Mouse (Mus musculus) NIH3T3 (cell line): ENCODE measurements around the gene Cit.
A peak's percentile ranks its signal among the peaks of the same experiment; 100 is the strongest.

ENCODE experiments used
- DNase-seq: peaks from one replicate; pipeline ENCODE4 v3.0.0-alpha.2; 2012; ENCODE audit warnings: low read depth

Cit gene

GRCm38 (mm10) chr5:116009884-116010627, 165.0 kb downstream of the Cit start:
- DNase-seq, result peak; percentile 28

GRCm38 (mm10) chr5:116011700-116012099, 166.6 kb downstream of the Cit start:
- DNase-seq, result no peak

DNA sequence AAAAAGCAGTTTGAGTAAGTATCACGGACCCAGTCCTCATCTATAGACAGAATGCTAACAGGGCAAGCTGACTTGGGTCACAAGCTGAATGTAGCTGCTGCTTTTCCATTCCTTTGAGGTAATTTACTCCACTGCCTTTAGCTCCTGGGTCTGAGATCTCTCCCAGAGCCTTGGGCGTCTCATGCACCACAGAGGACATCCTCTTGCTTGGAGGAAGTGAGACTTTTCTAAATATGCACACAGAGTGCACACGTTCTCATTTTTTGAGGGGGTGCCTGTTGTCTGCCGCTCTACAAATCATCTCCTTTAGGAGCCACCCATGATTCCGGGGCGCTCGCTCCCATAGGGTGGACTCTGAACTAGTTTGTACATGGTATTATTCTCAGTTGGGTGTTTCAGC, 167.4 kb downstream of the Cit start:
- DNase-seq, result no peak

GRCm38 (mm10) chr5:116013821-116014220, 168.7 kb downstream of the Cit start:
- no peak for DNase-seq

- DNase-seq, result no peak
Measured at GRCm38 (mm10) chr5:116014237-116014636, 169.2 kb downstream of the Cit start.

DNA sequence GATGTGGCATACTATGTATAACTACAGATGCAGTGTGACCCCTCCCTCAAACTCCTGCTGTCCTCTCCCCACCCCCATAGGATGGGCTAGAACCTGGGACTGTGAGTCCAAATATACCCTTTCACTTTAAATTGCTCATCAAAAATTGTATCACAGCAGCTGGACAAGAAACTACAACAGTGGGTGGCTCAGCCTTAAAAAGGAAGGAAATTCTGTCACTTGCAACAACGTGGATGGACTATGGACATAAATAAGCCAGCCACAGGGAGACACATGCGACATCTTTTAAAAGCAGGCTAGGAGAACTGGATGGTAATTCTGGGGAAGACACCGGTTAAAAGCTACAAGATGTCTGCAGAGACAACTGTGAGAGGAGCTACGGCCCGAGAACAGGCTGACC, 171.5 kb downstream of the Cit start:
- no peak for DNase-seq

DNA sequence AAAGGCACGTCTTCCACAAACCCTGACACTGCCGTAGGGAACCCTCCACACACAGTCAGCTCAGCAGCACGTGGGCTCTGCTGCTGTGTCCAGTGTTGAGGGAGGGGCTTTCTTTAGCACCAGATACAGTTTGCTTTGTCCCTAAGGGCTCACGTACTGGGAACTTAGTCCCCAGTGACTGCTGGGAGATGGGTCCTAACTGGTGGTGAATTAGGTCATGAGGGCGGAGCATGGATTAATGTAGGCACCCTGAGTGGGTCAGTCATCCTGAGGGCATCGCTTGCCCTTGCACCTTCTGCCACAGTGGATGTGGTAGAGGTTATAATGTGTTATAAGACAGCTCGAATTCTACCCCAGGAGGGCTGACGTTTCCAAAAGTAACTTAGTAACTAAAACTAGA, 172.3 kb downstream of the Cit start:
- no peak for DNase-seq

DNA sequence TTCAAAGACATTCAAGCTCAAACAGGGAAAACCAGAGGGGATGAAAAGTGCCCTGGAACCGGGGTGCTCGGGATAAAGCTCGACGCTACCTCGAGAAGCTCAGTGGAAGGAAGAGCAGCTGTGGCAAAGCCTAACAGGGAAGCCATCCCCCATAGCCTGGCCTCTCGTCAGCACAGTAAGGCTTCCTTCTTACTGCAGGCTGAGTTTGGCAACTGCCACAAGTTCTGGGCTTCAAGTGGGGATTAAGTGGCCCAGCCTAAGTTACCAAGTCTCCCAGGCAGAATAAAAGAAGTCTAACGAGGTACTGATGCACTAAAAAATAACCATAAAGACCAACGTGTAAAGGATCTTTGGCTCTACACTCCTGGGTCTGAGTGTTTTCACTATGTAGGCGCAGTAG, 173.1 kb downstream of the Cit start:
- no peak for DNase-seq

DNA sequence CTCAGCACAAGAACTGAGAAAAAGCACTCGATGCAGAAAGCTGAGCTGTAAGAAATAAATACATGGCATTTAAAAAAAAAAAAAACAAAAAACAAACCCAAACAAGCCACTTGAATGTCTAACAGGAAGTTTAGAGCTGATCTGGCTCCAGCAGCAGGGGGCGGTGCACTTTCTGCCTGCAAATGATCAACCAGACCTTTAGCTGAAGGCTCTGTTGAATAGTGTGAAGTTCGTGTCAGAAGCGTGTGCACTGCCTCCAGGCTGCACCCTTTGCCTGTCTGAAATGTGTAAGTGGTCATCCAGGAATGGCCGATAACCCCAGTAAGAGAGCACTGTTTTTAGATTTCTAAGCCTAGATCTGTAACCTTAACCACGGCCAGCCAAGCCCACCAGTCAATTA, 173.7 kb downstream of the Cit start:
- no peak for DNase-seq

DNA sequence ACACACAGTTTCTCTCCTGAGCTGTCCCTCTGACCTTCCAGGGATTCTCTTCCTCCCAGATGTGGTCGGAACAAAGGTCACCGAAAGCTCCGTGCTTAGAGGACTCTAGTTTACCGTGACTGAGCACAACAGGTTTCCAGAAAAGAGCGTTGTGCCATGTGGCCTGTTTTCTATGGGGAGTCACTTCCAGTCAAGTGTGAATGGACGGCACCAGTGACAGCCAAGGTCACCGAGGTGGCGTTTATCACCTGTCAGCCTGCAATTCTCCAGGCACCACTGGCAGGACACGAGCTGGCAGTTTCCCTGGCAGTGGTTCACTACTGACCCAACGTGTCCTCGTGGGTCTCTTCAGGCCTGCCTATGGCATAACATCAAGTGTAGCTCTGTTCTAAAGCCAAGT, 174.3 kb downstream of the Cit start:
- DNase-seq, result no peak

DNA sequence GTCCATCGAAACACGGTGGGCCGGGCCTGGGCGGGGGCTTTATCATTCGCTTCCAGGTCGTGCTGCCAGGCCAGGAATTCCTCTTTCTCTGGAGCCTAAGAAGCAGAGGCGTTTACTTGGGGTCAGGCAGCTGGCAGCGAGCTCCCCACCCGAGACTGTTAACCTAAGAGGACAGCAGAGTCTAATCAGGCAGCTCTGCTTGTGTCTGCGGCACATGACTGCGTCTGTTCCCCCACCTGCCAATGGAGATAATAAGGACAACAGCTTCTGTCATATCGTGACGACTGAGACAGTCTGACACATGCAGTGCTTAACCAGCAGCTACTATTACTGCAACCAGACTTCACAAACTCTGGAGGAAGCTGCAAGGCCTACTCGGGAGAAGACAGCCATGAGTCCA, 176.5 kb downstream of the Cit start:
- no peak for DNase-seq

DNA sequence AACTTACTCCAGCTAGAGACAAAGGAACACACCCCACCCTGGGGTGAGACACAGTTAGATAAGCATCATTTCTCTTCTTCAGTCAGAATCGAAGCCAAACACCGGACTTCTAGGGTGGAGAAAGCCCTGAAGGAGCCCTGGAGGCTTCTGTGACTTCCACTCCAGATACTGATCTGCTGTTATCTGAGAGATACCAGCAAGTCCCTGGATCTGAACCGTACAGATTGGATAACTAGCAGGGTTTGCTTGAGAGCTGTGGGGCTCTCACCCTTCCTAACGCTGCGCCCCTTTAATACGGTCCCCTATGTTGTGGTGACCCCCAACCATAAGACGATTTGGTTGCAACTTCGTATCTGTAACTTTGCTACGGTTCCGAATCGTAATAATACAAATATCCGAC, 177.1 kb downstream of the Cit start:
- no peak for DNase-seq

DNA sequence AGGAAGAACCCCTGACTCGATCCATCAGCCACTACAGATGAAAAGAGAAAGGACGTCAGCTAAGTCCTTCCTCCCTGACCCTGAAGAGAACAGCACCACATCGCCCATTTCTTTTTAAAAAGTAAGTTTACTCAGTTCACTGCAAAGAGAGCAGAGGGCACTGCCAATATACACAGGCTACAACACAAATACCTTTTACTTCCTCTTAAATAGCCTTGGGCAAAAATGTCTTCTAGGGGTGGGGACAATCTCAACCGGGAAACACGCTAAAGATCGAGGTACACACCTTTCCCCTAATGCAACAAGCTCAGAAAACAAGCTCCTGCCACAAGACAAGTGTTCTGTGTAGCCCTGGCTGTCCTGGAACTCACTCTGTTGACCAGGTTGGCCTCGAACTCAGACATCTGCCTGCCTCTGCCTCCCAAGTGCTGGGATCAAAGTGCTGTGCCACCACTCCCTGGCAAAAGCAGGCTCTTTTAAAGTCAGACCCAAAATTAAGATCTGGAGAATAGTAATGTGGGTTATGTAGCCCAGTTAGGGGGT, 177.7 kb downstream of the Cit start:
- no peak for DNase-seq

DNA sequence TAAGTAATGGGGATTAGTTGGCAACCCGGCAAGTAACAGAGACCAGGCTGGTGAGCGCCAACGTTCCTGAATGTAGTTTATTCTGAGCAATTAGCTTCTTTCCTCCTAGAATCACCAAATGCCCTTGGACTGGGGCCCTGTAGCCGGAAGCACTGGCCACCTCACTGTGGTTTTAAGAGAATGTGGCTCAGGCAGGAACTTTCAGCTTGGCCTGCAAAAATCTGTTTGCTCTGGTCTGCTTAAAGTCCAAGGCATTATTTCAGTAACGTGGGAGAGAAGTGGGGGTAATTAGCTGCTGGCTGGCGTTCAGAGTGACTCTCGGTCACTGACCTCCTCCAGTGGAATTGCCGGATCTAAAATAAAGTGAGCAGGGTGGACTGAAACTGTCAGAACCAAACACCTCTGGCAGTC, 178.2 kb downstream of the Cit start:
- peak; percentile 43 for DNase-seq

DNA sequence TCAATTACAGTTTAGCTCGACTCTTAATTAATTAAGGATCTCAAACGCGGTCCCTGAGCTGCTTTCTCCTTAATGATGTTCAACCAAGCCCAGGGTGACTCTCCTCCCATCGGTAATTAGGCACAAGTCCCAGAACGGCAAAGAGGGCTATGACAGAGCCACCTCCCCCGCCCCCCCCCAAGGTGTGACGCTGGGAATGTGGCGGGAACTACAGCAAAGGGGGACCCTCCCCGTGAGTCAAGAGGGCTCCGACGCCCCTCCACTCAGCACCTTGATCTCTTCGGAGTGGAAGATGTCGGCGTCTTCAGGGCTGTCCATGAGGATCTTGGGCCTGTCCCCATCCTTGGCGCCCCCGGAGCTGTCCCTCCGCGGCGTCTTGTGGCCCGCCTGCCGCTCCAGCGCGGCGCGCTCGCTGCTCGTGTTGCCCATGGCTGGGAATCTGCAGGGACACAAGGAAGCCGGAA, 178.8 kb downstream of the Cit start:
- no peak for DNase-seq

DNA sequence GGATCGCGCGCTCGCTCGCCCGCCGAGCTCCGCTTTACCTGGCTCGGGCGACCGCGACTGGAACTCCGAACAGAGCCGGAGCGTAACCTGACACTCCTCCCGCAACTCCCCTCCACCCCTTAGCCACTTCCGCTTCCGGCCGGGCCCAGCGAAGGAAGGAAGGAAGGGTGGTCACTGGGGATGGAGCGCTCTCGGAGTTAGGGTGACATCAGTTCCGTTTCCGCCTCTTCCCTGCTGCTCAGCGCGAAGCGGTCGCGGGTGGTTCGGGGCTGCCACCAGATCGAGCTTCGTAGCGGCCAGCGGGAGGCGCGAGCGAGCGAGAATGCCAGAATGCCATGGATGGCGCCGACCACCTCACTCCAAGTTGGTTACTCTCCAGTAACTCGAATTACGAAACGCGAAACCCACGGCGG, 179.3 kb downstream of the Cit start, which contains the start of gene Prkab1:
Gene Prkab1 (minus strand): TSS at position 182 of the 413 bp plus-strand sequence.
- peak; percentile 98 for DNase-seq

GRCm38 (mm10) chr5:116026107-116026506, 181.0 kb downstream of the Cit start:
- DNase-seq, result no peak

DNA sequence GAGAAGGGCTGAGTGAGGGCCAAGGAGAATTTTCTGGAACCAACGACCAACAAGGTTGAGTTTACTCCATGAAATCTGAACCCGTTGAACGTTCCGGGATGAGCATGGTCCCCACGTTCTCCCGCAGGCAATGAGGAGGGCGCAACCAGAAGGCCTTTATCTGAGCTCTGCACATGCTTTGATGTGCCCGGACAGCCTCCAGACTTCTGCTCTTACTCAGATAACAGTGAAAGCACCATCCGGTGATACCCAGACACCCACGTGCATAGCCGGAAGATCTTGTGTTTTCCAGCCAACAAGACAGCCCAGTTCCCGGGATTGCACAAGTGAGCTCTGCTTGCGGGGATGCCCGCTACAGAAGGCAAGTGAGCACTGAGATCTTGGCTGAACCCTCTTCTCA, 181.5 kb downstream of the Cit start:
- no peak for DNase-seq

DNA sequence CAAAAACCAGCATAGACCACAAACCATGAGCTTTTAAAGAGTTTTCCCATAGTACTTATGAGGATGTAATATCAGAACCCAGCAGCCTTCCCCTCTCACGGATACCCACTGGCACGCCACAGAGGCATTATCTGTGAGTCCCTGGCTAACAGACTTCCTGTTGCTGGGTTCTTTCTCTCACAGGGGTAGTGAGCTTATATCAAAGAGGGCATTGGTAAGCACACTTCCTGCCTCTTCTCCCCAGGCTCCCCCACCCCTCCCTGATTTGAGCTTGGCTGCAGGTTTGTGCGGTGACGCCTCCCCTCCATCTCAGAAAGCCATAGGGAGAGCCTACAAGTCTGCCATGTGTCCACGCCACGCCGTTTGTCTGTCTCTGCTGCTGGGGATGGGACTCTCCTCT, 184.0 kb downstream of the Cit start:
- no peak for DNase-seq

DNA sequence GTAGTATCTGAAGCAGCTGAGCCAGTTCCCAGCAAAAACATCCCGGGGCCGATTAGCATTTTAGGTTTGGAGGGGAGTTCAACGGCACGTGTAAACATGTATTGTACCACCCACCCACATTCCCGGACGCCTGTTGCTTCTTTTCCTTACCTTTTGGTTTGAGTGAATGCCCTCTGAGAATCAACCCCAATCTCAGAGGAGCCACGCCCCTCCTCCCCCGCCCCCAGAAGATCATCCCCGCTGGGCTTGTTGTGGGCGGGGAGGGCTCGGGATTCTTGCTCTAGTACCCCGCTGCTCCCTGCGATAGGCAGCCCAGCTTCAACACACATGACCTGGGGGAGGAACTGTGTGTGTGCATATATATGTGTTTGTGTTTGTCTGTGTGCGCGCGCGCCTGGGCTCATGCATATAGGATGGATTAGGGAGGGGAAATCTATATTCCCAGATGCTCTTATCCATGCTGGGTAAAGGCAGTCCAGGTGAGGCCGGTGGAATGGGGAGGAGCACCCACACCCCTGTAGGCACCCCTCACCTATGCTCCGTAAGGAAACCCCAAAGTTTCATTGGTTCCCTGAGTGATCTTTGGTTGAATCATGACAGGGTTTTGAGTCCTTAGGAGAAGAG, 185.6 kb downstream of the Cit start:
- no peak for DNase-seq

- DNase-seq, result peak; percentile 86
Measured at GRCm38 (mm10) chr5:116031190-116031577, 186.1 kb downstream of the Cit start.

DNA sequence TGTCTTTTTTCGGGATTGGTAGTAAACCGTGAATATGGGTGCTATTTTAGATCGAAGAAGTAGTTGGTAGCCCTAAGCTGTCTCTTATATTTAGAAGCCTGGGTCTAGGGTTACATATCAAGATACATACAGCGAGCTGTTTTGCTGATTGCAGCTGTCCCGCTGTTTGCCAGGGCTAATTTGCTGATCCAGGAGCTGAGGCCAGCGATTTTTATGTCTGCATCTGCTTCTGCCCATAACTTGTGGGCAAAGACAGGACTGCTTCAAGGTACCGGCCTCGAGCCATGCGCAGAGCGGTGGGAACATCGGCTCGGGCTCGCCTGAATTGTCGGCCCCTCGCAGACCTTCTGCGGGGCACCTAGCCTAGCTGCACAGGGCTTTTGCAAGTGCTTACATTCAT, 191.4 kb downstream of the Cit start:
- no peak for DNase-seq

DNA sequence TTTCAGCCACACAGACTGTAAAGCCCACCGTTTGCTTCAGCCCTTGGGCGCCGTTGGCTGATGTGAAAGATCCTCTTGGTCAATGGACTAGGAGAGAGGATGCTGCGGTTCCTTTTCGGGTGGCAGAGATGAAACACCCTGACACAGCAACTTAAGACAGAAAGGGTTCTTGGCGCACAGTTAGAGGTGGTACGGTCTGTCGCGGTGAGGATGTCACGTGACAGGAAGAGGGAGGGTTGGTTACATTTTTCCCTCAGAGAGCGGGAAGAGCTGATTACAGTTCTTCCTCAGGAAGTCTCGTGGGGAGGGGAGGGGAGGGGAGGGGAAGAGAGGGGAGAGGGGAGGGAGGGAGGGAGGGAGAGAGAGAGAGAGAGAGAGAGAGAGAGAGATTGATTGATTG, 192.7 kb downstream of the Cit start:
- DNase-seq, result no peak

DNA sequence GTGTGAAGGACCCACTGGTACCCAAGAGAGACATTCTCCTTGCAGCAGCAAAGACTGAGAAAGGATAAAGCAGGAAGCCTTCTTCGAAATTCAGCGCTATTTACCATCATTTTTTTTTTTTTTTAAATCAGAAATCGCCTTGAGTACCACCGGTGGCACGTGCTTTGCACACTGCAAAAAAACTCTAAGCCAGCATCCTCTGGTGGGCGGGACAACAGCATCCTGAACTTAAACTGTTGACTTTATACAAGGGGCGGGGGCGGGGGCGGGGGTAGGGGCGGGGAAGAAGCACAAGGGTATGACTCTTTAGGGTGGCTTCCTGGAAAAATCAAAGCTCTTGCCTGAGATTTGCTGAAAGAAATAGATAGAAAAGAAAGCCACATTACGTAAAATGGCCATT, 194.6 kb downstream of the Cit start:
- DNase-seq, result no peak
